In the genomic region with DNA sequence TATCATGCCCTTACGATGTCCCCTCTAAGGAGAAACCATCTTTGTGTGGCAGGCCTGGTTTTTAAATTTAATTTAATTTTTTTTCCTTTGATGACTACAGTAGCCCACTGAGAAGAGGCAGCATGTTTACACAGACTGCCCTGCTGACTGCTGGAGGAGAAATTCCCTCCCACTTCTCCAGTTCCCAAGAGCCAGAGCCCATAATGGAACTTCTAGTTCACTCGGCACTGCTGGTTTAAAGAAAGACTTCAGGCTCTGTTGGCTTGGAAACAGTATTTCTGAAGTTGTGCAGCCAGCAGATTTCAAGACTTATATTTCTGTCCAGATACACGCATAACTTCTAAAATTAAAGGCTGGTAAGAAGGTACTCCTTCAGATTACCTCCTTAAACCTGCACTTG, we compare ENCODE assay signal across 24 mouse cellular contexts.
DNase-seq lines count a peak whose midpoint lies in the region; ATAC-seq and TF ChIP-seq lines count a peak whose summit lies in the region.
"Had no signal": no experiment of that assay in that cellular context is flagged by ENCODE, and none has a peak within 500 bp of the region (broad histone marks: within the 10 kb centered on the region; RNA-seq: fewer than 3 reads in every experiment).

No protein-coding gene starts in this region.

- H3K4me3 ChIP-seq in heart, embryonic 10.5 days = no peak overlapping the region
- no peak overlapping the region for H3K4me3 ChIP-seq in heart, embryonic 12.5 days
- H3K4me3 ChIP-seq in embryonic facial prominence, embryonic 14.5 days (ENCODE audit: low read depth, low read length) = no peak overlapping the region
- H3K4me3 ChIP-seq in intestine, postnatal 0 days (ENCODE audit: low read depth, low read length) = peak overlapping the region; percentile 27
- no peak overlapping the region for H3K4me3 ChIP-seq in cerebellum, adult 2 months (replicated peaks; ENCODE audit: insufficient read depth, low read depth, low read length)
- H3K4me3 ChIP-seq: embryonic facial prominence, embryonic 13.5 days; gastrocnemius, adult 2 months; midbrain, embryonic 13.5 days; neural tube, embryonic 13.5 days had no signal

- H3K4me1 ChIP-seq in heart, embryonic 10.5 days = peaks cover 22% of the 10 kb centered on the region
- H3K4me1 ChIP-seq in heart, embryonic 12.5 days (replicated peaks) = peaks cover 39% of the 10 kb centered on the region
- H3K4me1 ChIP-seq in embryonic facial prominence, embryonic 14.5 days (ENCODE audit: control insufficient read depth, insufficient read depth, low read length) = no peaks in the 10 kb centered on the region
- H3K4me1 ChIP-seq in intestine, postnatal 0 days (replicated peaks; ENCODE audit: control insufficient read depth, insufficient read depth, low read length) = no peaks in the 10 kb centered on the region
- peaks cover 2% of the 10 kb centered on the region; the same call in 1 of the 2 replicates for H3K4me1 ChIP-seq in cerebellum, adult 2 months (ENCODE audit: control insufficient read depth, insufficient read depth, low read length)
- H3K4me1 ChIP-seq: midbrain, embryonic 13.5 days; neural tube, embryonic 13.5 days had no signal

- peaks cover 11% of the 10 kb centered on the region; the same call in 1 of the 2 replicates for H3K36me3 ChIP-seq in heart, embryonic 10.5 days
- H3K36me3 ChIP-seq in heart, embryonic 12.5 days = peaks cover 14% of the 10 kb centered on the region
- peaks cover 11% of the 10 kb centered on the region for H3K36me3 ChIP-seq in embryonic facial prominence, embryonic 14.5 days (ENCODE audit: control insufficient read depth, insufficient read depth, low read length)
- H3K36me3 ChIP-seq in intestine, postnatal 0 days (ENCODE audit: control insufficient read depth, insufficient read depth) = peaks cover 25% of the 10 kb centered on the region
- H3K36me3 ChIP-seq: midbrain, embryonic 13.5 days had no signal

- no peak for TF ChIP-seq CTCF in intestine, postnatal 0 days (IDR thresholded peaks at IDR 0.05; ENCODE audit: low read depth)
- no peak for TF ChIP-seq CTCF in cerebellum, adult 2 months (IDR thresholded peaks at IDR 0.05; ENCODE audit: borderline replicate concordance, insufficient read depth, low read depth, low read length)

- H3K9me3 ChIP-seq in heart, embryonic 10.5 days = no peaks in the 10 kb centered on the region
- no peaks in the 10 kb centered on the region for H3K9me3 ChIP-seq in heart, embryonic 12.5 days (replicated peaks)
- H3K9me3 ChIP-seq in embryonic facial prominence, embryonic 14.5 days (ENCODE audit: control insufficient read depth, low read length) = no peaks in the 10 kb centered on the region
- H3K9me3 ChIP-seq in intestine, postnatal 0 days (ENCODE audit: control insufficient read depth) = no peaks in the 10 kb centered on the region
- H3K9me3 ChIP-seq: embryonic facial prominence, embryonic 13.5 days; midbrain, embryonic 13.5 days; neural tube, embryonic 13.5 days had no signal

- intact Hi-C loops in left cerebral cortex, postnatal 14 days (cut with DNase I) = no loop called here

- 0 out of 2 replicates have a peak overlapping the region, but pooled peaks have one; percentile 22 for H3K27ac ChIP-seq in heart, embryonic 10.5 days
- no peak overlapping the region for H3K27ac ChIP-seq in heart, embryonic 12.5 days (ENCODE audit: poor library complexity, severe bottlenecking)
- peak overlapping the region; percentile 28; the same call in 1 of the 2 replicates for H3K27ac ChIP-seq in embryonic facial prominence, embryonic 14.5 days (replicated peaks; ENCODE audit: low read depth, low read length)
- H3K27ac ChIP-seq in intestine, postnatal 0 days (ENCODE audit: low read depth, low read length) = peak overlapping the region; percentile 77; the same call in 1 of the 2 replicates
- no peak overlapping the region for H3K27ac ChIP-seq in cerebellum, adult 2 months (ENCODE audit: insufficient read depth, low read length)
- H3K27ac ChIP-seq: embryonic facial prominence, embryonic 13.5 days; gastrocnemius, adult 2 months; hindbrain, embryonic 14.5 days; liver, embryonic 14.5 days; midbrain, embryonic 13.5 days; neural tube, embryonic 13.5 days had no signal

- no peak for DNase-seq in heart, embryonic 10.5 days (ENCODE audit: low spot score)
- peak; percentile 39 to 70 for DNase-seq in left cerebral cortex, postnatal 14 days (ENCODE audit: low spot score in 2 of 2)
- no peak for DNase-seq in left cerebral cortex, adult 18-20 months (ENCODE audit: low spot score in 2 of 2)
- DNase-seq in embryonic facial prominence, embryonic 14.5 days (ENCODE audit: low spot score) = peak; percentile 26
- DNase-seq in cerebellum, adult 9-11 months = no peak
- no peak for DNase-seq in cerebellum, adult 2 months
- DNase-seq: adrenal gland, postnatal 36 days; cerebellum, adult 9-10 months; forebrain, postnatal 0 days; gastrocnemius, adult 2 months; heart, adult 18-20 months; kidney, adult 18-20 months; kidney, postnatal 36 days; right cerebral cortex, adult 18-20 months; spleen, adult 18-20 months had no signal

- 70% methylated on average over 3 of the region's 3 CpGs for WGBS in heart, embryonic 10.5 days
- 65% methylated on average over 3 of the region's 3 CpGs for WGBS in heart, embryonic 12.5 days
- WGBS in embryonic facial prominence, embryonic 14.5 days = 60% methylated on average over 3 of the region's 3 CpGs
- 39% methylated on average over 3 of the region's 3 CpGs for whole genome bisulfite sequencing in intestine, postnatal 0 days
- 80% methylated on average over 3 of the region's 3 CpGs for WGBS in cerebellum, adult 2 months

- H3K27me3 ChIP-seq in heart, embryonic 10.5 days (ENCODE audit: insufficient read depth, poor library complexity, severe bottlenecking) = no peaks in the 10 kb centered on the region
- H3K27me3 ChIP-seq in heart, embryonic 12.5 days (replicated peaks) = no peaks in the 10 kb centered on the region
- no peaks in the 10 kb centered on the region for H3K27me3 ChIP-seq in embryonic facial prominence, embryonic 14.5 days (replicated peaks; ENCODE audit: control insufficient read depth, insufficient read depth, low read length)
- H3K27me3 ChIP-seq in intestine, postnatal 0 days (replicated peaks; ENCODE audit: control insufficient read depth, insufficient read depth, low read length) = no peaks in the 10 kb centered on the region
- H3K27me3 ChIP-seq in cerebellum, adult 2 months (ENCODE audit: control insufficient read depth, insufficient read depth, low read length) = no peaks in the 10 kb centered on the region
- H3K27me3 ChIP-seq: CH12.LX; embryonic facial prominence, embryonic 13.5 days; midbrain, embryonic 13.5 days; neural tube, embryonic 13.5 days had no signal

- no peak overlapping the region for H3K9ac ChIP-seq in heart, embryonic 12.5 days
- H3K9ac ChIP-seq in embryonic facial prominence, embryonic 14.5 days (ENCODE audit: low read depth, low read length) = no peak overlapping the region
- H3K9ac ChIP-seq in intestine, postnatal 0 days (ENCODE audit: low read depth, low read length) = 0 out of 2 replicates have a peak overlapping the region, but pooled peaks have one; percentile 8
- H3K9ac ChIP-seq: embryonic facial prominence, embryonic 13.5 days; forebrain, postnatal 0 days; hindbrain, embryonic 14.5 days; liver, embryonic 14.5 days; midbrain, embryonic 13.5 days; neural tube, embryonic 13.5 days had no signal

- no peak for ATAC-seq in heart, embryonic 12.5 days (ENCODE audit: insufficient number of reproducible peaks, low FRiP score)
- no peak for ATAC-seq in embryonic facial prominence, embryonic 14.5 days (ENCODE audit: low read depth)
- ATAC-seq in intestine, postnatal 0 days = no peak
- ATAC-seq: forebrain, postnatal 0 days; lung, postnatal 0 days; midbrain, embryonic 13.5 days had no signal

- no peak overlapping the region for H3K4me2 ChIP-seq in heart, embryonic 12.5 days
- no peak overlapping the region for H3K4me2 ChIP-seq in embryonic facial prominence, embryonic 14.5 days (ENCODE audit: low read depth, low read length)
- H3K4me2 ChIP-seq in intestine, postnatal 0 days (replicated peaks; ENCODE audit: low read depth) = peak overlapping the region; percentile 60
- H3K4me2 ChIP-seq: embryonic facial prominence, embryonic 13.5 days; hindbrain, embryonic 14.5 days; midbrain, embryonic 13.5 days; neural tube, embryonic 13.5 days had no signal

- no peak for TF ChIP-seq POLR2A in cerebellum, adult 2 months (IDR thresholded peaks at IDR 0.05; ENCODE audit: borderline replicate concordance, insufficient read depth, low read length)

Comparison
In these comparisons a context has a peak if more than half of its experiments do, and no peak if none do; other contexts are left out.
1. DNase-seq: peak in left cerebral cortex, postnatal 14 days (2 of 2) and embryonic facial prominence, embryonic 14.5 days (single experiment); none in heart, embryonic 10.5 days (single experiment), left cerebral cortex, adult 18-20 months (0 of 2), cerebellum, adult 9-11 months (single experiment) and cerebellum, adult 2 months (0 of 2).
2. H3K27ac ChIP-seq: peak in heart, embryonic 10.5 days (single experiment), embryonic facial prominence, embryonic 14.5 days (single experiment) and intestine, postnatal 0 days (single experiment); none in heart, embryonic 12.5 days (single experiment) and cerebellum, adult 2 months (single experiment).